Mouse (Mus musculus) heart, adult 18-20 months (tissue): ENCODE data around the gene Wdr54. TPM values are rescaled to one million over a fixed set of nuclear protein-coding genes. Genes with fewer than 3 reads are reported as not detected.

ENCODE experiments used
- DNase-seq, 2 experiments: peaks; one replicate each; pipeline ENCODE4 v3.0.0; 2021 to 2022; ENCODE audit warnings: mixed read lengths in 1 of 2
- total RNA-seq, 2 experiments: library from RNA; stranded (reverse); gene quantifications; 2 replicates each; pipeline ENCODE4 v1.2.3; 2021

Wdr54 gene
- total RNA-seq, 2 experiments from 2014 or later, result 1.6 to 1.8 TPM

DNA sequence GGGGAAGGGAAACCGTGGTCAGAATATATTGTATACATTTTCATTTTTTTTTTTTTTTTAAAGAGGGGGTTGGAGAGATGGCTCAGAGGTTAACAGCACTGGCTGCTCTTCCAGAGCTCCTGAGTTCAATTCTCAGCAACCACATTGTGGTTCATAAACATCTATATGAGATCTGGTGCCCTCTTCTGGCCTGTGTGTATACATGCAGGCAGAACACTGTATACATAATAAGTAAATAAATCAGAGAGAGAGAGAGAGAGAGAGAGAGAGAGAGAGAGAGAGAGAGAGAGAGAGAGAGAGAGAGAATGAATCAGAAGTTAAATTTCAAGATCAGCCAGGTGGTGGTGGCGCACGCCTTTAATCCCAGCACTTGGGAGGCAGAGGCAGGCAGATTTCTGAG lies 3.3 kb upstream of the Wdr54 start:
- peak; percentile 33 to 60 for DNase-seq

DNA sequence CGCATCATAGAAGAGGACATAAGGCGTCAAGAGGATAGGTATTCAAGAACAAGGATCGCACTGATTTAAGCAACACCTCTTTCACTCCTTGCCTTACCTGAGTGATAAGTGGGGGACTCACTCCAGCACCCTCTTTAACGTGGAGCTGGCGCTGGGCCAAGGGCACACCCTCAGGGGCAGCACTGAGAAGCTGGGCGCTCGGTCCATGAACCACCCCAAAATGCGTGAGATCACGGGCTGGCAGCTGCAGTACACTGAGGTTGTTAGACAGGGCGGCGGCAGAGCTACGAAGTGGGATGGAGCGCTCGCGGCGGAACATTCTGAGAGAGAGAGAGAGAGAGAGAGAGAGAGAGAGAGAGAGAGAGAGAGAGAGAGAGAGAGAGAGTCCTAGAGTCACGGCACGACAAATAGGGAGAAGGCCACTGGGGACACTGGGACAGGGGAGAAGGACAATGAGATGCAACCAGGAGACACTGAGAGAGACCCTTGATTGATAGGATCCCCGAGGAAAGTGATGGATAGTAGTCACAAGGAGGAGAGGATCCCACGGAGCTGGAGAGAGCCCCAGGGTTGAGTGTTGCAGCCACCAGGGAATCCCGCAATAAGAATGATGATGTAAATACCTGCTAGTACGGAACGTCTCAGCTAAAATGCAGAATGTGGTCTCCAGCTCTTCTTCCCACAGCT lies 502 bp downstream of the Wdr54 start:
- peak in 1 of 2 experiments; percentile 28 for DNase-seq

DNA sequence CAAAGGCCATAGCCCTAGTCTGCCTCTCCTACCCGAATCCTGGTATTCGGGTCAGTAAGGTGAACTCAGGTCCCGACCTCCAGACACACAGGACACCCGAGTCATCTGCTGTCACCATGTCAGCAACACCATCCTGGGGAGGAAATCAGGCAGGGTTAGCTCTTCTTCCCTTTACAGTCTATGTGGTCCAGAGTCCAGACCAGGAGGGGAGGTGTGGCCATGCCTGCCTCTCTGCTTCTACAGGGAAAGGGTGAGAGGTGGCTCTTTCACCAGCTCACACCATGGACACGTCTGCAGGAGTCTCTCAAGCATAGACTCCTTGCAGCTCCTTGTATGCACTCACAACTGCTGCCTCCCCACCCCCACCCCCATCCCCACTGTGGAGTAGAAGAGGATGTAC lies 2.7 kb downstream of the Wdr54 start:
- DNase-seq, result no peak

DNA sequence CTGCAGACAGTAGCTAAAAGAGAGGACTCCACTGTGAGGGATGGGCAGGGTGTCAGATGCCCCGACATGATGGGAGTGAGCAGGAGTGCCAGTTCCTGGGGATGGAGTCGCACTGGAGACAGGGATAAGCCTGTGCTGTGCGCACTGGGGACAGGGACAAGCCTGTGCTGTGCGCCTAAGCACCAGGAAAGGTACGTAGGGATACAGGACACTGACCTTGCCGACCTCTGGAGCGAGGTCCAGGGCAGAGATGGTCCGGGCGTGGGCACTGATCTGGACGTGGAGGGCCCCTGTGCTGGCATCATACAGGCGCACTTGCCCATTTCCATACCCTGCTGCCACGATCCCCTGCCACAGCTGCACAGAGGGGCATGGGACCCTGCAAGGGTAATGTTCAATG lies 3.2 kb downstream of the Wdr54 start:
- DNase-seq, result no peak

DNA sequence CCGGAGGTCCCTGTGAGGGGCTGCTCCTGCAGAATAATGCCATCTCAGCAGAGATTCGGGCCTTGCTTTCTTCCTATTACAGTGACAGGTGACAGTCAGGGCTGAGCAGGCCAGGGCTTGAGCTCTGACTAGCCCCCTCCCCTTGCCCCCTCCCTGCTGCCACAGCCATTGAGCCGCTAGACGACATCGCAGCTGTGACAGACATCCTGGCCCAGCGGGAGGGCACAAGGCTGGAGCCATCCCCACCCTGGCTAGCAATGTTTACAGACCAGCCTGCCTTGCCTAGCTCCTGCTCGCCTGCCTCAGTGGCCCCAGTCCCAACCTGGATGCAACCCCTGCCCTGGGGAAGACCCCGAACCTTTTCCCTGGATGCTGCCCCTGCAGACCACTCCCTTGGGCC lies 4.5 kb downstream of the Wdr54 start:
- no peak for DNase-seq

DNA sequence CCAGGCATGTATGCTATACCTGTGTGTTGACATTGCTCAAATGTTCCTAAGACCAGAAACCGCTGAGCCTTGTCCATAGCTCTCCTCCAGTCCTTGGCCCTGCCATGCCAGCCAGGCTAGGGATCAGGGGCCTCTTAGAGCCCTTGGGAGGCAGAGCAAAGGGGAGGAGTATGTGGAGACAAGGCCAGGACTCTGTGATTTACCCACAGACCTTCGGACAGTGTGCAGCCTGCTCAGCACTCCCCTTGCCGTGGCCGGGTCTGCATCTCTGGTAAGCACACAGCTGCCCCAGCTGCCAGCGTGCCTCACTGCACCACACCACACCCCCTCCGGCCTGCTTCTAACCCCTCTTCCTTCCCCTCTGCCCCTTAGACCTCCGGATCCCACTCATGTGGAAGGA lies 8.9 kb downstream of the Wdr54 start:
- no peak for DNase-seq

DNA sequence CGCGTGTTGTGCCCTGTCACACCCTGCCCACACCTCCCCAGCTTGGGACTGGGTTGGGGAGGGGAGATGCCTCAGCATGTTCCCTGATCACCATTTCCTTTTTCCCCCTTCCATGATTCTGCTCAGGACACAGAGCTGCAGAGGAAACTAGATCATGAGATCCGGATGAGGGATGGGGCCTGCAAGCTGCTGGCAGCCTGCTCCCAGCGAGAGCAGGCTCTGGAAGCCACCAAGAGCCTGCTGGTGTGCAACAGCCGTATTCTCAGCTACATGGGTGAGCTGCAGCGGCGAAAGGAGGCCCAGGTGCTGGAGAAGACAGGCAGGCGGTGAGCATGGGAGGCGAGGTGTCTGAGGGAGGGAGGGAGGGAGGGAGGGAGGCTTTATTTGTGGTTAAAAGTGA lies 10.4 kb downstream of the Wdr54 start:
- DNase-seq, result no peak

DNA sequence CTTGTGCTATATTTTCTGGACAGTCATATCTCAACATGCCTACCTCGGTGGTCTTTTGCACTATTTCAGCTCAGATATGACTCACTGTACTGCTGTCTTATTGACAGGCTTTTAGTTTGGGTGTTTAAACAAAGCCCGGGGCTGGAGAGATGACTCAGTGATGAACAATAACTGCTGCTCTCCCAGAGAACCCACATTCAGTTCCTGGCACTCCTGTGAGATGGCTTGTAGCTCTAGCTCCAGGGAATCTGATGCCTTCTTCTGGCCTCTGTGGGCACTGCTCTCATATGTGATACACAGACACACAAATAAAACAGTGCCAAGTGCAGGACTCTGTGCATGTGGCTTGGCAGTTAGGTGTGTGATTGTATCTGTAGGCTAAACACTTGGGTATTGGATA lies 11.0 kb downstream of the Wdr54 start:
- DNase-seq, result no peak

DNA sequence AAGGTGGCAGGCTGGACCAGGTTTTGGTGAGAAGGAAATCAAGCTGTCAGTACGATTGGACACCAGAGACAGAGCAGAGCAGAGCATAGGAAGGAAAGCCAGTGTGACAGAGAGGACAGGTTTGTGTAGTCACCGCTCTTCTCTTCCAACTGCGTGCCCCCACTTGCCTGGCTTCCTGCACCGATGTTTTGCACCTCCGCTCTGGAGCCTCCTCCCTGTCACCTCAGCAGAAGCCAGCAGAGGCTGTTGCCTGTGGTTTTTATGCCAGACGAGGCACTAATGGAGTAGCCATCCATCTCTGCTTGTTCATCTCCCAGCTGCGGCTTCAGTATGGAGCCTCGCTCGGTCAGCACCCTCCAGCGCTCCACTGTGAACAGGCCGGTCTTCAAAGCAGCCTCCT lies 13.3 kb downstream of the Wdr54 start:
- no peak for DNase-seq

DNA sequence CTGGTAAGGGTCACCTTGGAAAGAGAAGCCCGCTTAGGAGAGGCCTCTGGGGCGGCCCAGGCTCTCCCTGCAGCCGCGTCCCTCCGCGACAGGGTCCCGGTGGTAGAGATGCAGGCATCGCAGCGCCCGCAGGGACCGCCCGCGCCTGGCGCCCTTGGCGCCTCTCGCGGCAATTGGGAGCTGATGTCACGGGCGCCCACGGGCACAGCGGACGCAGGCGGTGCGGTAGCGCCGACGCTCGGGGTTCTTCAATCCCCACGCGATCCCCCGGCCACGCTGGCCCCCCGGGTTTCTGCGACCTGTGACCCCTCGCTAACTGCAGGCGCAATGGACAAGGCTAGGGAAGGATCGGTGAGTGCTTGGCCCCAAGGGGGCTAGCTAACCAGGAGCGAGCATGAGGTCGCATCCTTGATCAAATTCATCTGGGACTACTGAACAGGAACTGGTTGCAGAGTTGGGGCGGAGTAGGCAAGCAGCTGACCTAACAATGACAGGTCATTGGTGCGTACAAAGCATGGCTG lies 13.9 kb downstream of the Wdr54 start:
- DNase-seq, result peak in 1 of 2 experiments; percentile 33

DNA sequence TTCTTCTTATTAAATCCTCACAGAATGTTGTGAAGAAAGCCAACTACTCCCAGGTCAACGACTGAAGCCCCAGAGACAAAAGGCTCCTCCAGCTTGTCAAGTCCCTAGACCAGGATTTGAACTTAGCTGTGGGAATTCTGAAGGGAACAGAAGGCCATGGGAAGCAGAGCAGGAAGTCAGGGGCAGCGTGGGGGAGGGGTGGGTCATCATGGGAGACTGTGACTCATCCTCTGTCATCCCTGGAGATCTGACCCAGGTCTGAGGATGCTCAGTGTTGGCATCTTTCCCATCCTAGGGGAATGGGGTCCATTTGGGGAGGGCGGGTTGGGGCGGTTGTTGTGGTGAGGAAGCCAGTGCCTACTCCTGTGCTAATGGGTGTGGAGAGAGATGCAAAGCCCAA lies 14.6 kb downstream of the Wdr54 start:
- peak in 1 of 2 experiments; percentile 38 for DNase-seq

DNA sequence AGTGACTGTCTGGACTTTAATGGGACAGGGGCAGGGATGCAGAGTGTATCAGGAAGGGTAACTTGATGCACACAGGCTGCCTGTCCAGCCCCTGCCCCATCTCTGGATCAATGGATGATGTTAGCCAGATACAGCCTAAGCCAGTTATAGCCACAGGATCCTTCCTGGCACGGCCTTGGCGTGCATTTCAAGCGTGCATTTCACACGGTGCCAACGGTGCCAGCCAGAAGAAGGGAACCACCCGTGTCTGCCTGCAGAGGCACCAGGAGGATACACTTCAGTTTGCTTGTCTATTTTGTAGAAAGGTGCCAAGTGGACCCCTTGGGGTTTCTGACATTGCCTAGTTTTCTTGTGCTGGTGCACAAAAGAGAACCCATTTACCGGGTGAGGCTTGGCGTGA lies 16.2 kb downstream of the Wdr54 start:
- no peak for DNase-seq

DNA sequence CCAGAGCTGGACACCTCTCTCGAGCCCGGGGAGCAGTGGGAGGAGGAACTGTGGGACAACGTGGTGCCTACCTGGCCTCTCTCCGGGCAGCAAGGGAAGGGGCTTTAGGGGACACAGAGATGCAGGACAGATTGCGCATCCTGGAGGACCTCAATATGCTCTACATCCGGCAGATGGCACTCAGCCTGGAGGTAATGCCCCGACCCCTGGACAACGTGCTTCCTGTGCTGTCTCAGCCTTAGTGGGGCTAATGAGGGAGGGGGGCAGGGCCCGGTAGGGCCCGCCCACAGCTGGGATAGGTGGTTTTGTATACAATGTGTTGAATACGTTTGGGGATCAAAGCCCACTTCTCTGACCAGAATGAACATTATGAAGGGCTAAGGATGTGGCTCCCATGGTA lies 18.1 kb downstream of the Wdr54 start:
- DNase-seq, result peak in 1 of 2 experiments; percentile 38

DNA sequence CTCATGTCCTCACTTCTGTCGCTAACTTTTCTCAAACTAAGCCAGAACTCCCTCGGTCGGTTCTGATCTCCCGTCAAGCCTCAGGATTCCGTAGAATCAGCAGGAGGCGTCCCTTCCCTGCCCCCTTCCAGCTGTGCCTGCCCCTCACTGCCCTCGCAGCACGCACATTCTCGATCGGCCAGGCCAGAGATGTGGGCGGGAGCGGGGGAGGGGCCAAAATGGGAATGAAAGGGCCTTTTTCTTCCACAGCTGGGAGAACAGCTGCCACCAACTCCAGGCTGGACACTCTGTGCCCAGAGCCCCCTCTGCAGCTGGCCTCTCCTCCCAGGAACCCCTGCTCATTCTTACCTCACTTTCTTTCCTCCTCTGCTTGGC lies 18.6 kb downstream of the Wdr54 start:
- DNase-seq, result peak; percentile 94

DNA sequence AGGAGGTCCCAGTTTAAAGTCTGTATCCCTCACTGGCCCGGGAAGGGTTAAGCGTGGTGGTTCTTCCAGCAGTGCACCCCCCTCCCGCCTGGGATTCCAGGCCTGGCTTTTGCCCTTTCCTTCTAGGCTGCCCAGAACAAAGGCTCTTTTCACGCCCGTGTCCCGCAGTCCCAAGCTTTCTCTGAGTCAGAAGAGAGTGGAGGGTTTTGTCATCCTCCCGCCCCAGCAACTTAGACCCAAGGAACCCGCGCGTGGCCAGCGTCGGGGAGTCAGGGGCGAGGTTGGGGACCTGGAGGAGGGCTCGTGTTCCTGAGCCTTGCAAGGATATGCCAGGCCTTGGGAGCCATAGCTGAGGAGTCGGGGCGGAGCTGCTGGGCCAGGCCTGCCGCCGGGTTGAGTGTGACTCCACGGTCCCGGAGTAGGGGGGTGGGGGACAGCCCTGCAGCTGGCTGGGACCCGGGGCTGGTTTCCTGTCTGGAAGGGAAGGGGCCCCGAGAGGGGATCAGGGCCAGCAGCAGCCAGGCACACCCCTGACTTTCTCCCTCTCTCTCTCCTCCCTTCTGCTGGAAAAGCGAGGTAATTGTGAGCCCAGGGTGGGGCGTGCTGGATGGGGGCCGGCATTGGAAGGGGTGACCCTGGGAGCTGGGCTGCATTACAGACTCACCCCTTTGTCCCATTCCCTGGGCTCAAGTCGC lies 19.2 kb downstream of the Wdr54 start:
- peak; percentile 81 to 82 for DNase-seq

DNA sequence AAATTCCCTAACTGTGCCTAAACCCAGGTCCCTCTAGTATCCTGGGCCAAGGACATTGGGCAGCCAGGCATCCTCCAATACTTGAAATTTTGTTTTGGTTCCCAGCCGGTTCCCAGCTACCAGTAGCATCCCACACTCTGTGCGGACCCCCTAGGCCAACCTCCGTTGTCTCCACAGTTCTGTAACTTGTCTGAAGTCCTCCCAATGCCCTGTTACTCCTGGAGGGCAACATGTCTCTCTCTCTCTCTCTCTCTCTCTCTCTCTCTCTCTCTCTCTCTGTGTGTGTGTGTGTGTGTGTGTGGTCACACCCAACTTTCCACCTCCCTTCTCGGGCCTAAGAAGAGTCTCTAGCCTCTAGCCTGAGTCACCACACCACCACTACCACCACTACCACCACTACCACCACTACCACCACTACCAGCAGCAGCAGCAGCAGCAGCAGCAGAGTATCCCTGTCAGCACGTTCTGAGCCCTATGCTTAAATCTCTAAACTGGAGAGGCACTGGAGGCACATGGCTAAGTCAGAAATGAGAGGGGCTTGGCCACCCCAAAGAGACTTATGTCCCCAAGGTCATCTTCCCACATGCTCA lies 19.8 kb downstream of the Wdr54 start:
- no peak for DNase-seq

DNA sequence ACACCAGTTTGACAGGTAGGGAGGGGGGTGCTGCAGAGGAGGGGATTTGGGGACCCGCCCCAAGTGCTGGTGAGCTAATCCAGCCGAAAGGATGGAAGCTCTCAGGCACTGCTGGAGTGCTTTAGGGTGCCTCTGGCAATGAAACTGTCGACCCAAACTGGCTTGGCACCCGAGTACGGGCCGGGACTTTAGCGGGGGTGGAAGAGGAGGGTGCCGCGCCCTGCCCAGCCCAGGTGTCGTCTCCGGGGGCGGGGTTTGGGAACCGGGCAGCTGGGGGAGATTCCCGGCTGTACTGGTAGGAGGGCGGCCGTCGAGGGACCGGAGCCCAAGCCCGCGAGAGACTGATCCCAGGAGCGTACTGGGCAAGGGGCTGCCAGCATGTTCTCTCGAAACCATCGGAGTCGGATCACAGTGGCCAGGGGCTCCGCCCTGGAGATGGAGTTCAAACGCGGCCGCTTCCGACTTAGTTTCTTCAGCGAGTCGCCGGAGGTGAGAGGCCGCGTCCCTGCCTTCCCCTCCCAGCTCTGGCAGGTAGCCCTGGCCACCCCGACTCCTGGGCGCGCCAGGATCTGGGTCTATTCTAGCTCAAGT lies 20.5 kb downstream of the Wdr54 start:
- DNase-seq, result peak; percentile 42 to 59

DNA sequence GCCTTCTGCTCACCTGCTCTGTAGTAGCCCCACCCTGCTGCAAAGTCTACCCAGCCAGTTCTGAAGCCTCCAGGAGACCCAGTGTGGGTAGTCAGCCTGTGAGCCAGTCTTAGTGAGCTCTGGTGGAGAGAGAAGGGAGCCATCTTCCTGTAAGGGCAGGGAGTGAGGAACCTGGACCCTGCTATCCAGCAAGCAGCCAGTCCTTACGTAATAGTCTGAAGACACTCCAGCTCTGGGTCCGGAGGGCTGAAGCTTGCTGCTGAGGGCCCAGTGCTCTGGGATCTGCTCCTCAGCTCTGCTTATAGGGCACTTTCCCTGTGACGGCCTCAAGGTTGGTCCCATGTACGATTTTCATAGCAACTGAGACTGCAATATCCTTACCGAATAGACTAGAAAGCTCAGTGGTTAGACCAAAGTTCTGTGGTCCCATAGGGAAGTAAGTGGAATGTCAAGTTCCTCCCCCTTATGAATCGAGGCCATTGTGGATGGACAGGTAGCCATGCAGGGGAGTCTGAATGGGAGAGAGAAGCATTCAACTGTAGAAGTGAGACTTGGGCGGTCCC lies 21.2 kb downstream of the Wdr54 start, which contains the start of gene Rtkn:
Rtkn (plus strand) TSS at position 513 of the 563 bp plus-strand sequence.
- no peak for DNase-seq

DNA sequence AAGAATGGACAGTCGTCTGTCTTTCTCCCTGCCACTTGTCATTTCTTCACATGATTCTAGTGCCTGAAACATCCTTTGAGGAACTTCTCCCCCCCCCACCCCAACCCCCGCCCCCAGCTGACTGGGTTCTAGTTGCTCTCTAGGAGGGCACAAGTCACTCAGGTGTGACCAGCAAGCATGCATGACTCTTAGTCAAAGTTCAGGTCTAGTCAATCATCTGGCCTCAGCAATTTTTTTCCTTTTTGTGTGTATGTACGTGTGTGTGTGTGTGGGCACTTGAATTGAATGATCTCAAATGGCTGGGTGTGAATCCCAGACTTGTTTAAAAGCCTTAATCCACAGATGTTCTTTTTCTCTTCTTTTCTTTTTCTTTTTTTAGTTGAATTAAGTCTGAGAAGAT lies 22.0 kb downstream of the Wdr54 start:
- DNase-seq, result no peak

DNA sequence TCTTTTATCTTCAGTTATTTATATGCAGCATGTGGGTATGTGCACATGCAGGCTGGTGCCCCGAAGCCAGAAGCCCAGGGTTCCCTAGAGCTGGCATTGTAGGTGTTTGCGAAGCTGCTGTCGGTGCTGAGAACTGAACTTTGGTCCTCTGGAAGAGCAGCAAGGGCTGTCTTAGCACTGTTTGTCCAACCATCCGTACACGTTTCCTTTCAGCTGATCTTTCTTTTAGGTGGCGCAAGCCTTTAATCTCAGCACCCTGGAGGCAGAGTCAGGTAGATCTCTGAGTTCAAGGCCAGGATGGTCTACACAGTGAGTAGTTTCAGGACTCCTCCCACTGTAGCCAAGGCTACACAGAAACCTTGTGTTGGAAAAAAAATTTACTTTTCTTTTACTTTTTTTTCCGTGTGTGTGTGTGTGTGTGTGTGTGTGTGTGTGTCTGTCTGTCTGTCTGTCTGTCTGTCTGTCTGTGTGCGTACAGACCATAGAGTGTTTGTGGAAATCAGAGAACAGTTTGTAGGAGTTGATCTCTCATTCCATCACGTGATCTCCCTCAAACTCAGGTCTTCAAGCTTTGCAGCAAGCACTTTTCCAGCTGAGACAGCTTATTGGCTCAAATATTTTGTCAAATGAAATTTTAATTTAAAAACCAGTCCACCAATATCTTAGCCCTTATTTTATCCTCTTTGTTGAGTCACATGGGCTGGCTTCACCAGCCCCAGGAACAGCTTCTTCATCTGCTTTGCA lies 23.8 kb downstream of the Wdr54 start:
- no peak for DNase-seq

DNA sequence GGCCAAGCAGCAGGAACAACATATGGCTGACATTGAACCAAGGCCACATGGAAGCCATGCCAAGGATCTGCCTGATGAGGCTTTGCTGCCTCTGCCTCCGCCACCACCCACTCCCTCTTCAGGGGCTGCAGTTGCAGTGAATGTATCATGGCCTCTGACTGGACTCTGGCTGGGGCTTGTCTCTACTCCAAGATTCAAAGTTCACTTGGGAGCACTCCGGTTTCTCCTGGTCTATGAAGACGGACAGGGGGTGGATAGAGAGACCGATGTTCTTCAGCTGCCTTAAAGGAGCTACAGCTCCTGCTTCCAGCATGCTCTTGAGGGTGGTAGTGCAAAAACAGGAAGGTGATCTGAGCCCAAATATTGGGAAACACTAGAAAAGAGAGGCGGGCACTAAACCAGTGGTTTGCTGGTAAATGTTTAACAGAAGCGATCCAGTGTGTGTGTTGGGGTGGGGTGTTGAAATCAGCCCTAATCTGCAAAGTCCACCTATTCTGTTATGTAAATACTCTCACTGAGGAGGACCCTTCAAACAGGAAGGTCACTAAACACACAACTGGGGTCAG lies 24.6 kb downstream of the Wdr54 start:
- DNase-seq, result no peak

DNA sequence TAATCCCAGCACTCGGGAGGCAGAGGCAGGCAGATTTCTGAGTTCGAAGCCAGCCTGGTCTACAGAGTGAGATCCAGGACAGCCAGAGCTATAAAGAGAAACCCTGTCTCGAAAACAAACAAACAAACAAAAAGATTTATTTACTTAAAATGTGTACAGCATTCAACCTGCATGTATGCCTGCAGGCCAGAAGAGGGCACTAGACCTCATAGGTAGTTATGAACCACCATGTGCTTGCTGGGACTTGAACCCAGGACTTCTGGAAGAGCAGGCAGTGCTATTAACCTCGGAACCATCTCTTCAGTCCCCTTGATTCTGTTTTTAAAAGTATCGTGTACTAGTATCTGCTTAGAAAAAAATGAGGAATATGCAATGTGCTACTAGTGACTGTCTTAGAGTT lies 28.8 kb downstream of the Wdr54 start:
- DNase-seq, result no peak
